Mouse (Mus musculus) left cerebral cortex, adult 11 months (tissue): ENCODE results near the gene Kctd6.
"Not testable (repeated sequence)": the region's sequence is repeated elsewhere in the genome, so short reads cannot be mapped to it uniquely, and the experiment has no call there.

Experiments
- DNase-seq: peaks from one replicate; pipeline ENCODE4 v3.0.0; 2022; ENCODE audit warnings: low spot score

Kctd6 gene

GRCm38 (mm10) chr14:8213803-8214224 lies at the start of gene Kctd6:
TSS of gene Kctd6 (plus strand) at chr14:8214140.
- peak; percentile 96 for DNase-seq

GRCm38 (mm10) chr14:8164463-8164862 lies 49.5 kb upstream of the Kctd6 start:
- DNase-seq: no peak

- peak; percentile 100 for DNase-seq
Observed at GRCm38 (mm10) chr14:8172507-8173410, 41.2 kb upstream of the Kctd6 start, which contains the start of gene Pdhb. TSS of gene Pdhb (minus strand) at chr14:8173025.

- not testable (repeated sequence) for DNase-seq
Observed at GRCm38 (mm10) chr14:8173542-8174250, 40.2 kb upstream of the Kctd6 start.

- DNase-seq: no peak
Observed at GRCm38 (mm10) chr14:8174634-8175033, 39.3 kb upstream of the Kctd6 start.

GRCm38 (mm10) chr14:8176251-8176650 lies 37.7 kb upstream of the Kctd6 start:
- no peak for DNase-seq

- DNase-seq: no peak
Observed at GRCm38 (mm10) chr14:8180371-8181035, 33.4 kb upstream of the Kctd6 start.

GRCm38 (mm10) chr14:8183330-8183729 lies 30.6 kb upstream of the Kctd6 start:
- DNase-seq: no peak

GRCm38 (mm10) chr14:8186278-8187045 lies 27.5 kb upstream of the Kctd6 start:
- DNase-seq: peak; percentile 53

GRCm38 (mm10) chr14:8190556-8190955 lies 23.4 kb upstream of the Kctd6 start:
- no peak for DNase-seq

GRCm38 (mm10) chr14:8191331-8191965 lies 22.5 kb upstream of the Kctd6 start:
- DNase-seq: no peak

GRCm38 (mm10) chr14:8192727-8193126 lies 21.2 kb upstream of the Kctd6 start:
- no peak for DNase-seq

- DNase-seq: no peak
Observed at GRCm38 (mm10) chr14:8200769-8201168, 13.2 kb upstream of the Kctd6 start.

GRCm38 (mm10) chr14:8201715-8202114 lies 12.2 kb upstream of the Kctd6 start:
- no peak for DNase-seq

- DNase-seq: no peak
Observed at GRCm38 (mm10) chr14:8206179-8206910, 7.6 kb upstream of the Kctd6 start.

- no peak for DNase-seq
Observed at GRCm38 (mm10) chr14:8207105-8207504, 6.8 kb upstream of the Kctd6 start.

- no peak for DNase-seq
Observed at GRCm38 (mm10) chr14:8207543-8207942, 6.4 kb upstream of the Kctd6 start.

- DNase-seq: peak; percentile 75
Observed at GRCm38 (mm10) chr14:8208876-8209275, 5.1 kb upstream of the Kctd6 start.

- no peak for DNase-seq
Observed at GRCm38 (mm10) chr14:8209896-8210295, 4.0 kb upstream of the Kctd6 start.

- DNase-seq: no peak
Observed at GRCm38 (mm10) chr14:8212996-8213395, 944 bp upstream of the Kctd6 start.
